Mouse (Mus musculus): ENCODE data around the gene Lyrm2. TPM values are rescaled to one million over a fixed set of nuclear protein-coding genes. Genes with fewer than 3 reads are reported as not detected.
A peak's percentile ranks its signal among the peaks of the same experiment; 100 is the strongest.

Lyrm2 gene
- 0.19 and 1.2 TPM in 2 replicates for polyA plus RNA-seq (2012; rRNA removed)

- under 1% methylated on average over 53 of the region's 53 CpGs for WGBS
- no peaks in the 10 kb centered on the region for H3K36me3 ChIP-seq (ENCODE audit: control insufficient read depth, insufficient read depth, low read length)
- peak within 1 kb of the TSS; percentile 70 for H3K4me3 ChIP-seq (ENCODE audit: low read depth, low read length)
- TF ChIP-seq CTCF (IDR thresholded peaks at IDR 0.05; ENCODE audit: extremely low read depth, insufficient read length, insufficient replicate concordance, low read depth, low read length) = no peak
- peak; percentile 86 for TF ChIP-seq POLR2A (IDR thresholded peaks at IDR 0.05; ENCODE audit: low read depth, low read length)
- 0 out of 2 replicates have a peak, but pooled peaks cover 2% of the 10 kb centered on the region for H3K4me1 ChIP-seq (ENCODE audit: control insufficient read depth, insufficient read depth, insufficient read length, low read length)
- H3K27ac ChIP-seq (ENCODE audit: insufficient read depth, low read depth, low read length) = peak within 1 kb of the TSS; percentile 95
- no peaks in the 10 kb centered on the region for H3K27me3 ChIP-seq (ENCODE audit: control insufficient read depth, insufficient read depth, low read length)
Observed at GRCm38 (mm10) chr4:32799966-32800576, at the start of gene Lyrm2. TSS of gene Lyrm2 (plus strand) at chr4:32800253.

DNA sequence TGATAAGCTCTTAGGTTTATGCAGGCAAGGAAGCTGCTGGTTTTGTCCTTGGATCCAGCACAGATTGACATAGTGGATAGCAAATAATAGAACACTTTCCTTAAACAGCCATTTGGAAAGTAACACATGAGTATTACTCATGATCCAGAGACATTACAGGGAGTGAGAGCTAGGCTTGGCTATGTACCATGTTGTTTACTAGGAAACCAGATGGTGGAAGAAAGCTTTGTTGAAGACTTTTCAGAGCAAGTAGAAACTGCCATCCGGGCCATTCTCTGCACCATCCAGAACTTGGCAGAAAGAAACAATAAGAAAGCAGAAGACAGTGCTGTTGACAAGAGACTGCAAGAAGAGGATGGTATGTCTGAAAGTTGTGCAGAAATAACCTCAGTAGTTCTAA is 49.3 kb upstream of the Lyrm2 start:
- no peaks in the 10 kb centered on the region for H3K27me3 ChIP-seq (ENCODE audit: control insufficient read depth, insufficient read depth, low read length)
- H3K4me3 ChIP-seq (ENCODE audit: low read depth, low read length) = no peak overlapping the region
- no peak overlapping the region for H3K27ac ChIP-seq (ENCODE audit: insufficient read depth, low read depth, low read length)
- 81% methylated on average over 1 of the region's 1 CpGs for WGBS
- no peaks in the 10 kb centered on the region for H3K4me1 ChIP-seq (ENCODE audit: control insufficient read depth, insufficient read depth, insufficient read length, low read length)
- H3K36me3 ChIP-seq (ENCODE audit: control insufficient read depth, insufficient read depth, low read length) = peaks cover 36% of the 10 kb centered on the region
- TF ChIP-seq CTCF (IDR thresholded peaks at IDR 0.05; ENCODE audit: extremely low read depth, insufficient read length, insufficient replicate concordance, low read depth, low read length) = no peak
- TF ChIP-seq POLR2A (IDR thresholded peaks at IDR 0.05; ENCODE audit: low read depth, low read length) = no peak

DNA sequence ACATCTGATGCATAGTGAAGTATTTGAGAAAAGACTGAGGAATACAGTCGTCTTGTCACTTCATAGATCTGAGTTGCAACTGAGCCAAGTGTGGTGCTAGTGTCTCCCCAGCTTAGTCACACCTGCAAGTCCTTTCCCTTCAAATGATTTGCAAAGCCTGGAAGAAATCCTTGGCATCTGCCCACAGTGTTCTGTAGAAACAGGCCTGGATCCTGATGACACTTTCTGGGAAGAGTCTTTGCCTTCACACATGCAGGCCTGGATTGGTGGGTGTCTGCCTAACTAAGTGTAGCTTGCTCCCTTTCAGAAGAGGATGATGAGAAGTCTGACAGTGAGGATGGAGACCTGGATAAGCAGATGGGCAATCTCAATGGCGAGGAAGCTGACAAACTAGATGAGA is 42.6 kb upstream of the Lyrm2 start:
- TF ChIP-seq CTCF (IDR thresholded peaks at IDR 0.05; ENCODE audit: extremely low read depth, insufficient read length, insufficient replicate concordance, low read depth, low read length) (no peak), POLR2A (IDR thresholded peaks at IDR 0.05; ENCODE audit: low read depth, low read length) (no peak)
- Histone ChIP-seq H3K27me3 (ENCODE audit: control insufficient read depth, insufficient read depth, low read length) (no peaks in the 10 kb centered on the region), H3K27ac (ENCODE audit: insufficient read depth, low read depth, low read length) (no peak overlapping the region), H3K4me1 (ENCODE audit: control insufficient read depth, insufficient read depth, insufficient read length, low read length) (no peaks in the 10 kb centered on the region), H3K4me3 (ENCODE audit: low read depth, low read length) (no peak overlapping the region), H3K36me3 (ENCODE audit: control insufficient read depth, insufficient read depth, low read length) (peaks cover 34% of the 10 kb centered on the region)
- WGBS = 88% methylated on average over 2 of the region's 2 CpGs

DNA sequence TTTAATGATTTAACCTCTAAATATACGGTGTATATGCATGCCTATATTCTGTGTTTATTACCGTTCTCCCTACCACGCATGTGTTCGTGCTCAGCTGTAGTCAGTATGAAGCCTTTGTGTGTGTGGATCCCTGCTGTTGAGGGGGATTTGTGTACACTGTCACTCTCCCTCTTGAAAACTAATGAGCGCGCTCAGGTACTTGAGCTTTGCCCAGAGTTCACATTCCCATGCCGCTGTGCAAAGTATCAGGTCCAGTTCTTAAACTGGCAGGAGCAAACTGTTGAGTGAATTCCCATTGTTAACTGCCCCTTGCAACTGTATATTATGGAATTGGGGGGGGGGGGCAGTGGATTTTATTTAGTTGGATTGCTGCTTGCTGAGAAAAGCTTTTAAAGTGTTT is 32.6 kb upstream of the Lyrm2 start:
- no peaks in the 10 kb centered on the region for H3K27me3 ChIP-seq (ENCODE audit: control insufficient read depth, insufficient read depth, low read length)
- no peak overlapping the region for H3K27ac ChIP-seq (ENCODE audit: insufficient read depth, low read depth, low read length)
- no peak overlapping the region for H3K4me3 ChIP-seq (ENCODE audit: low read depth, low read length)
- TF ChIP-seq POLR2A (IDR thresholded peaks at IDR 0.05; ENCODE audit: low read depth, low read length) (no peak), CTCF (IDR thresholded peaks at IDR 0.05; ENCODE audit: extremely low read depth, insufficient read length, insufficient replicate concordance, low read depth, low read length) (no peak)
- peaks cover 25% of the 10 kb centered on the region for H3K36me3 ChIP-seq (ENCODE audit: control insufficient read depth, insufficient read depth, low read length)
- 93% methylated on average over 7 of the region's 7 CpGs for WGBS
- no peaks in the 10 kb centered on the region for H3K4me1 ChIP-seq (ENCODE audit: control insufficient read depth, insufficient read depth, insufficient read length, low read length)

DNA sequence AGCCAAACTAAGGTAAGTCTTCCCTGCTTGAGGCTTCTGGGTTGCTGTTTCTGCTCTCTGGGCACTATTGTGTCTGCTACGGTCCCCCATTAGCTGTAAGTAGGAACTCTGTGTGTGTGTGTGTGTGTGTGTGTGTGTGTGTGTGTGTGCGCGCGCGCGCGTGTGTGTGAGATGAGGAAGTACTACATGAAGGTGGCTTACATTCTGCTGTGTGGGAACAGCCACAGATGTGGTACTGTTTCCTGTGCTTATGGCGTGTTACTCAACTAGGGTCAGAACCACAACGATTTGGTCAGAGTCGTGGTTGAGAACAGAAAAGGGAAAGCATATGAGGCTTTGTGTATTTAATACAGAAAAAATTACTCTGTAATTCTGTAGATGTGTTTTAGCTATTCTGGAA is 32.0 kb upstream of the Lyrm2 start:
- Histone ChIP-seq H3K27me3 (ENCODE audit: control insufficient read depth, insufficient read depth, low read length) (no peaks in the 10 kb centered on the region), H3K36me3 (ENCODE audit: control insufficient read depth, insufficient read depth, low read length) (peaks cover 28% of the 10 kb centered on the region), H3K27ac (ENCODE audit: insufficient read depth, low read depth, low read length) (no peak overlapping the region), H3K4me1 (ENCODE audit: control insufficient read depth, insufficient read depth, insufficient read length, low read length) (no peaks in the 10 kb centered on the region), H3K4me3 (ENCODE audit: low read depth, low read length) (no peak overlapping the region)
- WGBS = 73% methylated on average over 10 of the region's 10 CpGs
- TF ChIP-seq CTCF (IDR thresholded peaks at IDR 0.05; ENCODE audit: extremely low read depth, insufficient read length, insufficient replicate concordance, low read depth, low read length) (no peak), POLR2A (IDR thresholded peaks at IDR 0.05; ENCODE audit: low read depth, low read length) (no peak)

DNA sequence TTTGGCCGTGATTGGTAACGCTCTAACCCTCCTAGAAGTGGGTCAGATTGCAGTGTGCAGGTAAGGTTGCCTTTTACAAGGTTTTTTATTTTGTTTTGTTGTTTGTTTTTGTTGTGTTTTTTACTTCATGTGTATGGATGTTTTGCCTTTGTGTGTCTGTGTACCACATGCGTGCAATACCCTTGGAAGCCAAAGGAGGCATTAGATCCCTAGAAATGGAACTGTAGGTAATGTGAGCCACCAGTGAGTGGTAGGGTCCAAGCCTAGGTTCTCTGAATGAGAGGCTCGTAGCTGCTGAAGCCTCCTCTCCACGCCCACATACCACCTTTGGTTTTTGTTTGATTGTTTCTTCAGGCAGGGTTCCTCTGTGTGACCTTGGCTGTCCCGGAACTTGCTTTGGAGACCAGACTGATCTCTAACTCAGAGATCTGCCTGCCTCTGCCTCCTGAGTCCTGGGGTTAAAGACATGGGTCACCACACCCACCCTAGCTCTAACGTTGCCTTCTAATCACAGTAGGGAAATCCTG is 29.7 kb upstream of the Lyrm2 start:
- WGBS = 94% methylated on average over 7 of the region's 7 CpGs

DNA sequence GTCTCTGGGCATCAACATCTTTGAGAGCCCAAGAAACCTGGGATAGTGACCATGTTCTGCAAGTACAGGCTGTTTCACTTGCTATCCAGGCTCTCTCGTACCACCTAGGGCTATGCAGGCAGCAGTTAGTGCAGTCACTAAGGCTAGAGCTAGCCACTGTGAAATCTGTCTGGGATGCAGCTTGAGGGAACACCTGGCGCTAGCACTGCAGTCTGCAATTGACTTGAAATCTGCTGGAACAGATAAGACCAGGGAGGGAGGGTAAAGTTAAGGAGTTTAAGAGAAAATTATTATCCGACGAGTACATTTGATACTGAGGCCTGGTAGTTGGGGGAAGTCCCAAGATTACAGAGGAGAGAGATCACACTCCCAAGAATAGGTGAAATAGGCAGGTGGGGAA is 20.1 kb upstream of the Lyrm2 start:
- TF ChIP-seq POLR2A (IDR thresholded peaks at IDR 0.05; ENCODE audit: low read depth, low read length) (no peak), CTCF (IDR thresholded peaks at IDR 0.05; ENCODE audit: extremely low read depth, insufficient read length, insufficient replicate concordance, low read depth, low read length) (no peak)
- Histone ChIP-seq H3K27me3 (ENCODE audit: control insufficient read depth, insufficient read depth, low read length) (no peaks in the 10 kb centered on the region), H3K36me3 (ENCODE audit: control insufficient read depth, insufficient read depth, low read length) (peaks cover 7% of the 10 kb centered on the region; the same call in 1 of the 2 replicates), H3K4me3 (ENCODE audit: low read depth, low read length) (no peak overlapping the region), H3K4me1 (ENCODE audit: control insufficient read depth, insufficient read depth, insufficient read length, low read length) (no peaks in the 10 kb centered on the region), H3K27ac (ENCODE audit: insufficient read depth, low read depth, low read length) (no peak overlapping the region)
- WGBS = 85% methylated on average over 4 of the region's 4 CpGs

More for the DNA sequence above, 29.7 kb upstream of the Lyrm2 start:
- TF ChIP-seq CTCF (IDR thresholded peaks at IDR 0.05; ENCODE audit: extremely low read depth, insufficient read length, insufficient replicate concordance, low read depth, low read length) (no peak), POLR2A (IDR thresholded peaks at IDR 0.05; ENCODE audit: low read depth, low read length) (no peak)
- H3K27me3 ChIP-seq (ENCODE audit: control insufficient read depth, insufficient read depth, low read length) = no peaks in the 10 kb centered on the region
- H3K4me3 ChIP-seq (ENCODE audit: low read depth, low read length) = no peak overlapping the region
- H3K36me3 ChIP-seq (ENCODE audit: control insufficient read depth, insufficient read depth, low read length) = peaks cover 37% of the 10 kb centered on the region
- H3K4me1 ChIP-seq (ENCODE audit: control insufficient read depth, insufficient read depth, insufficient read length, low read length) = no peaks in the 10 kb centered on the region
- no peak overlapping the region for H3K27ac ChIP-seq (ENCODE audit: insufficient read depth, low read depth, low read length)
